Mouse (Mus musculus): ENCODE data around the gene Macrod1. TPM values are rescaled to one million over a fixed set of nuclear protein-coding genes. Genes with fewer than 3 reads are reported as not detected.

Macrod1 gene
- polyA plus RNA-seq, 1 experiment from 2014 or later = 10.7 TPM

DNA sequence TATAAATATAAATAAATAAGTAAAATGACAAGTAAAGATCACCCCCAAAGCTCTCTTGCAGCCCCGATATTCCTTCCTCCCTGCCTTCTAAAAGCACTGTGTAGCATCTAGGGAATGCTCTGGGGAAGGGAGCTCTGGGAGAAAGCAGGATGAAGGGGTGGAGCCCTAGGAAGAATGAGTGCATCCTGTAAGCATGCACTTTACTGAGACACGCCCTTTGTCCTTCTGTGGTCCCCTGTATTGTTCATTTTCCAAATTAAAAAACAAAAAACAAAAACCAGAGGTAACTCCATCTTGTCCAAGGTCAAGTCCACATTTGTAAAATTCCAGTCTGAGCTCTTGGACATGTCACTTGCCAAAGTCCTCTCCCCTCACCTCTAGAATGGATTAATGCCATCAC, 148.3 kb downstream of the Macrod1 start:
- no peaks in the 10 kb centered on the region for H3K27me3 ChIP-seq (ENCODE audit: control insufficient read depth, insufficient read depth, low read length)
- H3K36me3 ChIP-seq (ENCODE audit: control insufficient read depth, insufficient read depth, low read length) = peaks cover 39% of the 10 kb centered on the region
- peak overlapping the region; percentile 90 for H3K4me2 ChIP-seq (replicated peaks; ENCODE audit: low read depth, low read length)
- no peak overlapping the region for H3K27ac ChIP-seq (ENCODE audit: low read depth, low read length)
- peak overlapping the region; percentile 78 for H3K4me3 ChIP-seq (ENCODE audit: low read length)
- H3K9ac ChIP-seq (ENCODE audit: low read depth, low read length) = peak overlapping the region; percentile 88; the same call in 1 of the 2 replicates
- no peaks in the 10 kb centered on the region for H3K9me3 ChIP-seq (ENCODE audit: control insufficient read depth, low read length)
- no peak for ATAC-seq (ENCODE audit: low FRiP score, low TSS enrichment)
- peaks cover 17% of the 10 kb centered on the region; the same call in 1 of the 2 replicates for H3K4me1 ChIP-seq (ENCODE audit: control insufficient read depth, insufficient read depth, low read length)
- WGBS = 79% methylated on average over 2 of the region's 2 CpGs

DNA sequence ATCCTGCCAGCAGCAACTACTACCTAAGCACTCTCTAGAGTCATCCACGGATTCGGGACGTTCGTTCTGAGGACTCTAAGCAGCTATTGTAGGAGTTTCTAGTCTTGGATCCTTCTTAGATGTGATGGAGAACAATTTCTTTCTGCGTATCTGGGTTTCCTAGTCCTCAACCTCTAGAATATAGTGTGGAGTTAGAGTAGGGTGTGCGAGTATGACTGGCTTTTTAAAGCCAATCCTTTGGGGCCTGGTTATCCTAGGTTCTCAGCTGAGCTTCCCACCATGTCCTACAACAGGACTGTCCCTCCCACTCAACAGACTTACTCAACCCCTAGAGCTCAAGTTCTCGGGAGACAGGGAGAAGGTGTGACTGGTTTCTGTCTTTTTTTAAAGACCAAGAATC, 148.7 kb downstream of the Macrod1 start:
- Histone ChIP-seq H3K36me3 (ENCODE audit: control insufficient read depth, insufficient read depth, low read length) (peaks cover 35% of the 10 kb centered on the region), H3K9me3 (ENCODE audit: control insufficient read depth, low read length) (no peaks in the 10 kb centered on the region), H3K4me3 (ENCODE audit: low read length) (peak overlapping the region; percentile 78), H3K4me1 (ENCODE audit: control insufficient read depth, insufficient read depth, low read length) (peaks cover 17% of the 10 kb centered on the region; the same call in 1 of the 2 replicates), H3K27me3 (ENCODE audit: control insufficient read depth, insufficient read depth, low read length) (no peaks in the 10 kb centered on the region), H3K9ac (ENCODE audit: low read depth, low read length) (peak overlapping the region; percentile 88), H3K4me2 (replicated peaks; ENCODE audit: low read depth, low read length) (peak overlapping the region; percentile 90), H3K27ac (ENCODE audit: low read depth, low read length) (peak overlapping the region; percentile 97)
- WGBS = 26% methylated on average over 7 of the region's 7 CpGs
- ATAC-seq (ENCODE audit: low FRiP score, low TSS enrichment) = peak; percentile 8; the same call in 1 of the 2 replicates

DNA sequence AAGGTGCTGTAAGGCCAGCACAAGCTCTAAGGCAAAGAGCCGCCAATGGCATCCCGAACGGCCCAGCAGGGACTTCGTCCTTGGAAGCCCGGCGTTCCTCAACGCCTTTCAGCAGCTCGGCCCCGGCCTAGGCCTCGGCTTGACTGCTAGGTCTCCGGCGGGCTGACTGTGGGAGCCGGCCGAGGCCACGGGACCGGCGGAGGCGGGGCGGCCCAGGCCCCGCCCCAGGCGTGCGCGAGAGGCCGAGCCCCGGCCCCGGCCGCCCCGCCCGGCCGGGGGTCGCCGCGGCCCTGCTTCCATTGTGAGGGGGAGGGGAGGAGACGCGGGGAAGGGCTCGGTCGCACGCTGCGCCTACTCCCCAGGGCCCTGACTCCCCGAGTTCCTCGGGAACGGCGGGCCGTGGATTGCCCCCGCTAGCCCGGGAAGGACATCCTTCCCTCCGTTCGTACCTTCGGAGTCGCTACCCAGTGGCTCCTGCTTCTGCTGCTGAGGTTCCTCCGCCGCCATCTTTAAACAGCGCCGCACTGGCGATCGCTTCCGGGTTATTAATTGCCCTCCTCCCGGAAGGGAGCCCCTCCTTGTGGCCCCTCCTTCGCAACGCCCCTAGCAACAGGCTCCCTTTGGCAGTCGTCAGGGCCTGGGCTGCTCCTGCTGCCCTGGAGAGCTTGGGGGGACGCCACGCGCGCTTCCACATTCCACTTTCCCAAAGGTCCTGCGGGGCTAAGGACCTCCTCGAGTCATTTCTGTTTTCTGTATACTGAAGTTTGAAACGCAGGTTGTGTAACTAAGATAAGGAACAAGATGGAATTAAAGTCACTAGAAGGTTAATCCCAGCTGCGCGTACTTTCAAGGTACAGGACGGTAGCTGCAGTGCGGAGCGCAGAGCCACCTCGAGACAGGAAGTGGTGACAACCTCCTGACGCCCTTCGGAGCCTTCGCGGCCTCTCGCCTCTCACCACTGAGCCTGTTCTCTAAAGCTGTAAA, 149.4 kb downstream of the Macrod1 start, which contains the start of gene Otub1:
Gene Otub1 (minus strand): TSS at position 564 of the 984 bp plus-strand sequence.
- Histone ChIP-seq H3K27me3 (ENCODE audit: control insufficient read depth, insufficient read depth, low read length) (no peaks in the 10 kb centered on the region), H3K36me3 (ENCODE audit: control insufficient read depth, insufficient read depth, low read length) (peaks cover 29% of the 10 kb centered on the region), H3K9ac (ENCODE audit: low read depth, low read length) (peak within 1 kb of the TSS; percentile 88), H3K4me1 (ENCODE audit: control insufficient read depth, insufficient read depth, low read length) (peaks cover 17% of the 10 kb centered on the region; the same call in 1 of the 2 replicates), H3K27ac (ENCODE audit: low read depth, low read length) (peak within 1 kb of the TSS; percentile 97), H3K4me2 (replicated peaks; ENCODE audit: low read depth, low read length) (peak within 1 kb of the TSS; percentile 90), H3K4me3 (ENCODE audit: low read length) (peak within 1 kb of the TSS; percentile 78), H3K9me3 (ENCODE audit: control insufficient read depth, low read length) (no peaks in the 10 kb centered on the region)
- WGBS = 1% methylated on average over 66 of the region's 79 CpGs
- peak; percentile 97 for ATAC-seq (ENCODE audit: low FRiP score, low TSS enrichment)

DNA sequence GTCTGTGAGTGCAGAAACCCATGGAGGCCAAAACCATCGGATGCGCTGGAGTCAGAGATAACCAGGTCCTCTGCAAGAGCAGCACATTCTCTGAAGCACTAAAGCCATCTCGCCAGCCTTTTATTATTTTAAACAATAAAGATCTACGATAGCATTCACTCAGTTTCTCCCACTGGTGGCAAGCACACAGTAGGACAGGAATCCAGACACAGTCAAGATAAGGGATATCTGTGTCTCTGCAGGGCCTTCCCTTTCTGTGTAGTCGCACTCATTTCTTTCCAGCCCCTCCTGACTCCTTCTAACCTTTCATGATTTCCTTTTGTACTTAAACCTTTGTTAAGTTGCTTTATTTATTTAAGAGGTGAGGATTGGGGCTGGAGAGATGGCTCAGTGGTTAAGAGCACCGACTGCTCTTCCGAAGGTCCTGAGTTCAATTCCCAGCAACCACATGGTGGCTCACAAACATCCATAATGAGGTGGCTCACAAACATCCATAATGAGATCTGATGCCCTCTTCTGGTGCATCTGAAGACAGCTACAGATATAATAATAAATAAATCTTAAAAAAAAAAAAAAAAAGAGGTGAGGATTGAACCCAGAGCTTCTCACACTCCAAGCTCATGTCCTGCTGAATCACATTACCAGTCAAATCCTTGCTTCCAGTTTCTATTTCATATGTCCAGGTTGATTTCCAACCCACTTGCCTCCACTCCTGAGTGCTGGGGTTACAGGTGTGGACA, 153.5 kb downstream of the Macrod1 start:
- no peak for ATAC-seq (ENCODE audit: low FRiP score, low TSS enrichment)
- Histone ChIP-seq H3K4me3 (ENCODE audit: low read length) (no peak overlapping the region), H3K36me3 (ENCODE audit: control insufficient read depth, insufficient read depth, low read length) (peaks cover 31% of the 10 kb centered on the region), H3K27ac (ENCODE audit: low read depth, low read length) (no peak overlapping the region), H3K4me2 (replicated peaks; ENCODE audit: low read depth, low read length) (no peak overlapping the region), H3K27me3 (ENCODE audit: control insufficient read depth, insufficient read depth, low read length) (no peaks in the 10 kb centered on the region), H3K4me1 (ENCODE audit: control insufficient read depth, insufficient read depth, low read length) (peaks cover 5% of the 10 kb centered on the region), H3K9ac (ENCODE audit: low read depth, low read length) (no peak overlapping the region), H3K9me3 (ENCODE audit: control insufficient read depth, low read length) (no peaks in the 10 kb centered on the region)
- WGBS = 90% methylated on average over 7 of the region's 7 CpGs

DNA sequence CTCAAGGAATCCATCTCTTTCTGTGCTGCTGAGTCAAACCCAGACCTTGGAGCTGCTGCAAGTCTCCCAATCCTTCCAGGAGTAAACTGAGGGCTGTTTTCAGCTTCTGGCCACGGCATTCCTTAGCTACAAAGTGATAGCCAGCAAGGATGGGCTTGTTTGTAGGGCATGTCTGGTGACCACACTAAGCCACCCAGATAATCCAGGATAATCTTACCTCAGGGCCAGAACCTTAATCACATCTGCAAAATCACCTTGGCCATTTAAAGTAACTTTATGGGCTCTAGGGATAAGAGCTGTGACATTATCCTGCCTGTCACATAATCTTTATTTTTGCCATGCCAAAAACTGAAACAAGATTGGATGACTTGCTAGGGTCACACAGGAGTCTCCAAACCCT, 155.6 kb downstream of the Macrod1 start:
- H3K36me3 ChIP-seq (ENCODE audit: control insufficient read depth, insufficient read depth, low read length) = peaks cover 35% of the 10 kb centered on the region
- peaks cover 19% of the 10 kb centered on the region for H3K4me1 ChIP-seq (ENCODE audit: control insufficient read depth, insufficient read depth, low read length)
- no peak overlapping the region for H3K4me3 ChIP-seq (ENCODE audit: low read length)
- no peak overlapping the region for H3K4me2 ChIP-seq (replicated peaks; ENCODE audit: low read depth, low read length)
- WGBS = 88% methylated on average over 1 of the region's 1 CpGs
- no peaks in the 10 kb centered on the region for H3K27me3 ChIP-seq (ENCODE audit: control insufficient read depth, insufficient read depth, low read length)
- H3K27ac ChIP-seq (ENCODE audit: low read depth, low read length) = no peak overlapping the region
- ATAC-seq (ENCODE audit: low FRiP score, low TSS enrichment) = no peak
- no peaks in the 10 kb centered on the region for H3K9me3 ChIP-seq (ENCODE audit: control insufficient read depth, low read length)
- H3K9ac ChIP-seq (ENCODE audit: low read depth, low read length) = no peak overlapping the region

DNA sequence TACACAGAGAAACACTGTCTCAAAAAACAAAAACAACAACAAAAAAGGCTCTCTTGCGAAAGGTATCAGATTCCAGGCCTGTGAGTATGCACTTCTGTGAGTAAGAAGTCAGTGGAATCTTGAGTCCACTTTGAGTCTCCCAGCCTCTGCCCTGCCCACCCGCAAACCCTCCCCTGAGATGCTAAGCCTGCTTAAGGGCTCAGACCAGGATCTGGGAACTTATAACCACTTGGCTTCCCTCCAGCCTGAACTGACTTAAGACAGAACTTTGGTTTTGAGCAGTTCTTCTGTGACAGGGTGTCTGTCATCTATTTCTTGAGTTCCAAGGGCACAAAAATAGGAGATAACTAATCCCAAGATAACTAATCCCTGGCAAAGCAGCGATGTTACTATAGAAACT, 156.4 kb downstream of the Macrod1 start:
- no peaks in the 10 kb centered on the region for H3K9me3 ChIP-seq (ENCODE audit: control insufficient read depth, low read length)
- H3K9ac ChIP-seq (ENCODE audit: low read depth, low read length) = no peak overlapping the region
- ATAC-seq (ENCODE audit: low FRiP score, low TSS enrichment) = no peak
- H3K27me3 ChIP-seq (ENCODE audit: control insufficient read depth, insufficient read depth, low read length) = no peaks in the 10 kb centered on the region
- peaks cover 35% of the 10 kb centered on the region for H3K36me3 ChIP-seq (ENCODE audit: control insufficient read depth, insufficient read depth, low read length)
- peaks cover 21% of the 10 kb centered on the region for H3K4me1 ChIP-seq (ENCODE audit: control insufficient read depth, insufficient read depth, low read length)
- no peak overlapping the region for H3K4me2 ChIP-seq (replicated peaks; ENCODE audit: low read depth, low read length)
- WGBS = 94% methylated on average over 3 of the region's 3 CpGs
- no peak overlapping the region for H3K4me3 ChIP-seq (ENCODE audit: low read length)
- no peak overlapping the region for H3K27ac ChIP-seq (ENCODE audit: low read depth, low read length)

DNA sequence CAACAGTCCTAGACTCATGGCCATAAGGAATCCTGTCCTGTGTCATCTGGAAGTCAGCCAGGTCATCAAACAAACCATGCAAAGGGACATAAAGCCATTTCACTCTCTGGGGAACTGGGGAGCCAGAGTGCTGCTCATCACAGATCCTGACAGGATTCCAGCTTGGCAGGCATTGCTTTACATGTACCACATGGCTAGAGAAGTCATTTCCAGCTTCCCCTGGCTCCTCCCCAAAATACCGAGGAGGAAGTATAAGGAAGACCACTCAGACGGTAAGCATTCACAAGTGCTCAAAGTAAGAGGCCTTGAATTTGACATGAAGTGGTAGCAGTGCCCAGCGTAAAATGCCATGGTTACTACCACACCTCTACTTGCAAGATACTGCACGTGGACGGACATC, 157.9 kb downstream of the Macrod1 start:
- Histone ChIP-seq H3K4me1 (ENCODE audit: control insufficient read depth, insufficient read depth, low read length) (peaks cover 23% of the 10 kb centered on the region), H3K4me3 (ENCODE audit: low read length) (no peak overlapping the region), H3K27me3 (ENCODE audit: control insufficient read depth, insufficient read depth, low read length) (no peaks in the 10 kb centered on the region), H3K36me3 (ENCODE audit: control insufficient read depth, insufficient read depth, low read length) (peaks cover 35% of the 10 kb centered on the region), H3K9ac (ENCODE audit: low read depth, low read length) (no peak overlapping the region), H3K27ac (ENCODE audit: low read depth, low read length) (no peak overlapping the region), H3K9me3 (ENCODE audit: control insufficient read depth, low read length) (no peaks in the 10 kb centered on the region), H3K4me2 (replicated peaks; ENCODE audit: low read depth, low read length) (no peak overlapping the region)
- WGBS = 84% methylated on average over 5 of the region's 5 CpGs
- ATAC-seq (ENCODE audit: low FRiP score, low TSS enrichment) = no peak

DNA sequence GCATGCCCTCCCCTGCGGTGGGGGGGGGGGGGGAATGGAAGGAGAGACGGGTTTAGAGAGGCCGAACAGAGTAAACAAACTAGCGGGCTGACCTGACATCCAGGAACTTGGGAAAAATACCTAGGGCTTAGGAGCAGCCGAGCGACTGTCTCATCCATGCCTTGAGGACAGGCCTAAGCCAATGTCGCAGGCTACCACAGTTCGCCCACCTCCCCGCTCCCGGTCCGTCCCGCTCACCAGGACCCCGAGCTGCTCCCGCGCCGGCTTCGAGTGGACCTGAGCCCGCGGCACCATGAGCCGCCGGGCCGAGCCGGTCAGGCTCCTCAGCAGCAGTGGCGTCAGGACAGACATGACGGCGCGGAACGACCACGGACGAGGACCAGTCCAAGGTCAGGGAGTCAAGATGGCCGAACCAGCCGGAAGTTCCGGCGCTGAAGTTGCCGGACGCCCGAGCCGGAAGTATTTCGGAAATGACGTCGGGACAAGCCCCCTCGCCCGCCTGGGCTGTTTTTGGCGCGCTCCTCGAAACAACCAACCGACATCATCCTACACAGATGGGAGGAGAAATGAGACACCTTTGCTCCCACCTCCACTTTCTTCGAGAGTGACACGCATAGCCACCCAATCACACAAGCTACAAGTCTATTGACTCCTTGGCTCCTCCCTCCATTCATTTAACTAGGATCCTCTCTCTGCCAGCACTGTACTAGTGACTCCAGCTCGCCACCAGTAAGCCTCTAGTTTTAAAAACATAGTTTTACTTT, 160.7 kb downstream of the Macrod1 start, which contains the start of gene Cox8a:
Gene Cox8a (minus strand): TSS at position 455 of the 764 bp plus-strand sequence.
- under 1% methylated on average over 50 of the region's 50 CpGs for WGBS

More for the DNA sequence above, 160.7 kb downstream of the Macrod1 start, which contains the start of gene Cox8a:
- Histone ChIP-seq H3K36me3 (ENCODE audit: control insufficient read depth, insufficient read depth, low read length) (peaks cover 26% of the 10 kb centered on the region), H3K4me3 (ENCODE audit: low read length) (peak within 1 kb of the TSS; percentile 89), H3K4me2 (replicated peaks; ENCODE audit: low read depth, low read length) (peak within 1 kb of the TSS; percentile 77), H3K9ac (ENCODE audit: low read depth, low read length) (peak within 1 kb of the TSS; percentile 89), H3K4me1 (ENCODE audit: control insufficient read depth, insufficient read depth, low read length) (peaks cover 23% of the 10 kb centered on the region), H3K9me3 (ENCODE audit: control insufficient read depth, low read length) (no peaks in the 10 kb centered on the region), H3K27ac (ENCODE audit: low read depth, low read length) (peak within 1 kb of the TSS; percentile 84), H3K27me3 (ENCODE audit: control insufficient read depth, insufficient read depth, low read length) (no peaks in the 10 kb centered on the region)
- ATAC-seq (ENCODE audit: low FRiP score, low TSS enrichment) = peak; percentile 97

Data from kidney, embryonic 14.5 days (tissue).